Mouse (Mus musculus) CH12.LX (cell line): ENCODE measurements around the gene Ppm1l. TPM values are rescaled to one million over a fixed set of nuclear protein-coding genes. Genes with fewer than 3 reads are reported as not detected.

Source experiments
- DNase-seq: peaks from one replicate; pipeline ENCODE4 v3.0.0-alpha.2; 2013; ENCODE audit errors: extremely low read depth
- H3K27ac ChIP-seq: 2 replicates; pipeline ENCODE4 v1.5.1; 2012; ENCODE audit warnings: low read depth, mild to moderate bottlenecking, control low read depth, moderate library complexity; ENCODE audit not compliant: insufficient read depth
- H3K27me3 ChIP-seq: replicated peaks from 2 replicates; pipeline ENCODE3; 2012; ENCODE audit warnings: inconsistent platforms
- H3K36me3 ChIP-seq, 2 experiments: replicated peaks in 1 of 2; 2 replicates each; pipeline versions ENCODE3 to v1.6.1; 2012; ENCODE audit warnings: inconsistent platforms in 1 of 2, low read length in 1 of 2, mild to moderate bottlenecking in 1 of 2, mixed read lengths in 1 of 2, moderate library complexity in 1 of 2; ENCODE audit not compliant: control insufficient read depth in 1 of 2, insufficient read depth in 1 of 2
- H3K4me1 ChIP-seq, 2 experiments: 2 replicates each; pipeline ENCODE4 v1.6.1; 2012; ENCODE audit warnings: inconsistent platforms in 1 of 2, moderate library complexity in 1 of 2; ENCODE audit not compliant: insufficient read depth in 2 of 2, control insufficient read depth in 1 of 2
- H3K4me2 ChIP-seq: 2 replicates; pipeline ENCODE4 v1.6.1; 2012; ENCODE audit warnings: low read depth, mild to moderate bottlenecking, control low read depth; ENCODE audit not compliant: poor library complexity, insufficient read depth, severe bottlenecking
- H3K4me3 ChIP-seq, 3 experiments: fragments of 150-350 bp in 1 of 3; sonication (generic) in 1 of 3; replicated peaks in 1 of 3; 2 replicates each; pipeline versions ENCODE3 to v1.5.1; 2011 to 2012; ENCODE audit warnings: low read depth in 2 of 3, low read length in 2 of 3, mild to moderate bottlenecking in 2 of 3, moderate library complexity in 2 of 3, control low read depth in 1 of 3, improper control_type of control experiment in 1 of 3, inconsistent platforms in 1 of 3, mixed read lengths in 1 of 3; ENCODE audit not compliant: poor library complexity in 1 of 3
- H3K79me2 ChIP-seq: replicated peaks from 2 replicates; pipeline ENCODE4 v1.6.1; 2012; ENCODE audit warnings: mild to moderate bottlenecking, moderate library complexity; ENCODE audit not compliant: control insufficient read depth, poor library complexity, insufficient read depth, severe bottlenecking; ENCODE audit errors: extremely low read depth
- H3K9ac ChIP-seq: 2 replicates; pipeline ENCODE4 v1.6.1; 2012; ENCODE audit warnings: low read depth, mild to moderate bottlenecking, control low read depth, moderate library complexity; ENCODE audit not compliant: insufficient read depth
- H3K9me3 ChIP-seq: replicated peaks from 2 replicates; pipeline ENCODE3; 2012; ENCODE audit warnings: low read length, inconsistent platforms, mixed read lengths
- BHLHE40 ChIP-seq: IDR thresholded peaks from 2 replicates; pipeline ENCODE4 v1.6.1; 2011; ENCODE audit warnings: mild to moderate bottlenecking, low read depth, low read length, improper control_type of control experiment
- CHD1 ChIP-seq: IDR thresholded peaks from 2 replicates; pipeline ENCODE4 v1.6.1; 2012; ENCODE audit warnings: low read depth, low read length, improper control_type of control experiment, inconsistent platforms
- CTCF ChIP-seq, 2 experiments: IDR thresholded peaks in 1 of 2; conservative IDR thresholded peaks in 1 of 2; 2 replicates each; pipeline ENCODE4 v1.5.1; 2011 to 2012; ENCODE audit warnings: low read depth in 2 of 2, low read length in 2 of 2, improper control_type of control experiment in 1 of 2, inconsistent platforms in 1 of 2, mild to moderate bottlenecking in 1 of 2, moderate library complexity in 1 of 2
- E2F4 ChIP-seq: IDR thresholded peaks from 2 replicates; pipeline ENCODE4 v1.6.1; 2011; ENCODE audit warnings: low read depth, low read length, improper control_type of control experiment; ENCODE audit not compliant: insufficient replicate concordance
- ELF1 ChIP-seq: IDR thresholded peaks from 2 replicates; pipeline ENCODE4 v1.6.1; 2014; ENCODE audit warnings: low read depth, mild to moderate bottlenecking, inconsistent platforms, low read length, improper control_type of control experiment
- HCFC1 ChIP-seq: IDR thresholded peaks from 2 replicates; pipeline ENCODE4 v1.6.1; 2012; ENCODE audit warnings: low read depth, mild to moderate bottlenecking, inconsistent platforms, low read length, improper control_type of control experiment
- IRF4 ChIP-seq: IDR thresholded peaks from 2 replicates; pipeline ENCODE4 v1.6.1; 2014; ENCODE audit warnings: low read depth, mild to moderate bottlenecking, inconsistent platforms, low read length, improper control_type of control experiment
- MAX ChIP-seq: IDR thresholded peaks from 2 replicates; pipeline ENCODE4 v1.6.1; 2011; ENCODE audit warnings: low read length, improper control_type of control experiment
- MEF2A ChIP-seq: IDR thresholded peaks from 2 replicates; pipeline ENCODE4 v1.6.1; 2014; ENCODE audit warnings: low read depth, mild to moderate bottlenecking, inconsistent platforms, low read length, improper control_type of control experiment, borderline replicate concordance
- MXI1 ChIP-seq: IDR thresholded peaks from 2 replicates; pipeline ENCODE4 v1.6.1; 2011; ENCODE audit warnings: mild to moderate bottlenecking, low read depth, low read length, improper control_type of control experiment
- MYC ChIP-seq: IDR thresholded peaks from 2 replicates; pipeline ENCODE4 v1.6.1; 2011; ENCODE audit warnings: low read depth, mild to moderate bottlenecking, improper control_type of control experiment, low read length
- NRF1 ChIP-seq: IDR thresholded peaks from 2 replicates; pipeline ENCODE4 v1.6.1; 2014; ENCODE audit warnings: low read depth, mild to moderate bottlenecking, inconsistent platforms, low read length, improper control_type of control experiment, moderate library complexity
- PAX5 ChIP-seq: IDR thresholded peaks from 2 replicates; pipeline ENCODE4 v1.6.1; 2012; ENCODE audit warnings: low read length, inconsistent platforms, mixed read lengths
- POLR2A ChIP-seq: IDR thresholded peaks from 2 replicates; pipeline ENCODE4 v1.6.1; 2011; ENCODE audit warnings: low read depth, mild to moderate bottlenecking, improper control_type of control experiment, low read length
- RAD21 ChIP-seq: IDR thresholded peaks from 2 replicates; pipeline ENCODE4 v1.6.1; 2011; ENCODE audit warnings: low read depth, mild to moderate bottlenecking, low read length, improper control_type of control experiment, moderate library complexity
- RCOR1 ChIP-seq: conservative IDR thresholded peaks from 2 replicates; pipeline ENCODE4 v1.6.1; 2012; ENCODE audit warnings: low read depth, mild to moderate bottlenecking, inconsistent platforms, low read length, improper control_type of control experiment
- SMC3 ChIP-seq: IDR thresholded peaks from 2 replicates; pipeline ENCODE4 v1.6.1; 2011; ENCODE audit warnings: low read depth, low read length, improper control_type of control experiment
- TBP ChIP-seq: conservative IDR thresholded peaks from 2 replicates; pipeline ENCODE4 v1.6.1; 2011; ENCODE audit warnings: low read depth, low read length, improper control_type of control experiment
- TCF12 ChIP-seq: IDR thresholded peaks from 2 replicates; pipeline ENCODE4 v1.6.1; 2014; ENCODE audit warnings: low read depth, mild to moderate bottlenecking, inconsistent platforms, low read length, improper control_type of control experiment
- UBTF ChIP-seq: IDR thresholded peaks from 2 replicates; pipeline ENCODE4 v1.6.1; 2012; ENCODE audit warnings: low read depth, mild to moderate bottlenecking, inconsistent platforms, low read length, improper control_type of control experiment, moderate library complexity
- USF1 ChIP-seq: IDR thresholded peaks from 2 replicates; pipeline ENCODE4 v1.6.1; 2014; ENCODE audit warnings: low read depth, mild to moderate bottlenecking, inconsistent platforms, low read length, improper control_type of control experiment
- ZC3H11A ChIP-seq: IDR thresholded peaks from 2 replicates; pipeline ENCODE4 v1.6.1; 2012; ENCODE audit warnings: low read depth, mild to moderate bottlenecking, inconsistent platforms, low read length, improper control_type of control experiment
- dilution Hi-C: fragments of 300-500 bp; cut with MboI; formaldehyde crosslinking; loops from 2 replicates; pipeline ENCODE4 v1.14.3; 2020; ENCODE audit warnings: low sequenced_read_pairs; ENCODE audit not compliant: extremely low pct_unique_long_range_greater_than_20kb, extremely low pct_ligation_motif_present
- in situ Hi-C: fragments of 300-500 bp; cut with MboI; formaldehyde crosslinking; loops from 3 replicates; pipeline ENCODE4 v1.14.3; 2019; ENCODE audit warnings: low sequenced_read_pairs, low pct_ligation_motif_present, low pct_unique_long_range_greater_than_20kb, mixed read lengths
- polyA plus RNA-seq: library from polyadenylated mRNA; unstranded; fragments of >175 nt; gene quantifications from 2 replicates; pipeline ENCODE4 v1.2.1, GENCODE M21; 2012; ENCODE audit warnings: low read depth; ENCODE audit not compliant: insufficient read length
- total RNA-seq, 2 experiments: library from RNA; depleted of rRNA; stranded (reverse); fragments of 300-350 nt in 1 of 2; fragments of >200 nt in 1 of 2; gene quantifications; 2 replicates each; pipeline ENCODE4 v1.2.3; 2012 to 2014

Gene Ppm1l
- total and polyA plus RNA-seq, 3 experiments = 0.68 to 2.4 (median 1.7) TPM

DNA sequence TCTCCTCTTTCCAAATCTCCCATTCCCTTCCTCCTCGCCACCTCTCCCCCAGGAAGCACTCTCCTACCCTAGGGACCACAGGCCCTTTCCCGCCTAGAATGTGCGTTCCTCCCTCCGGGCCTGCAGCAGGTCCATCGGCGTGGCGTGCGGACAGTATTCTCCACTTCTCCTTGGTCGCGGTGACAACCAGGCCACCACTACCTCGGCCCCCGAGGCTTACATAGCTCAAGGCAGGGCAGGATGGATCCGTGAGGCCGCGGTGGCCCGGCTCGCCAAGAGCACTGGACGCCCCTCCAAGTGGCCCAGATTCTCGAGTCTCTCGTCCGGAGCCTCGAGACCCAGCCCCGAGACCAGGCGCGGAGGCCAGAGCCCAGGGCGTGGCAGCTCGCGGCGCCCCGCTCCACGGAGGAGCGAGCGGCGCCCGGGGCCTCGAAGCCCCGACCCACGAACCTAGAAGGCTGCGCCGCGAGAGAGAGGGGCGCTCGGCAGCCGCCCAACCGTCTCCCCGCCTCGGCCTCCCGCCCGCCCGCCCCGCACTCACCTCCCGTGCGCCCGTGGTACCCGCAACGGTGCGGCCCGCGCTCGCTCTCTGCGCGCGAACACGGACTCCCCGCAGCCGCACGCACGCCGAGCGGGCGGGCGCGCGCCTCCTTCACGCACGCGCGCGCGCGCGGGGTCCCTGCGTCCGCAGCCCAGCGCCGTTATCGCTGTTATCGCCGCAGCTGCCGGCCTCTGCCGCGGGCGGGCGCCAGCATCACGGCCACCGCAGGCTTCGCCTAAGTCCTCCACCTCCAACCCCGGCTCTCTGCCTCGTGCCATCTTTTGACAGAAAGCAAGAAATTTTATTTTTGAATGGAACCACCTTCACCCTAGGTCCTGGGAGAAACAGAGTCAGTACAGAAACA is 281.9 kb downstream of the Ppm1l start, which contains the start of gene B3galnt1:
Gene B3galnt1 (minus strand): TSS at position 700 of the 905 bp plus-strand sequence.
- Histone ChIP-seq H3K4me1 (peaks cover 0 to 3% of the 10 kb centered on the region in 2 experiments; a peak in 2 of 4 replicates), H3K4me3 (peak within 1 kb of the TSS in 1 of 3 experiments; percentile 50), H3K27ac (no peak within 1 kb of the TSS), H3K9me3 (peaks cover 3% of the 10 kb centered on the region), H3K27me3 (no peaks in the 10 kb centered on the region), H3K9ac (no peak within 1 kb of the TSS; the same call in 1 of the 2 replicates), H3K4me2 (peak within 1 kb of the TSS; percentile 57), H3K36me3 (no peaks in the 10 kb centered on the region), H3K79me2 (no peaks in the 10 kb centered on the region)
- TF ChIP-seq E2F4 (no peak), RCOR1 (no peak), CTCF (conservative IDR thresholded peaks at IDR 0.05 in 1 of 2, IDR thresholded peaks at IDR 0.05 in 1 of 2; ENCODE audit: low read depth in 2 of 2, low read length in 2 of 2) (peak in 1 of 2 experiments; percentile 57; a peak in 2 of 4 replicates), USF1 (no peak), RAD21 (peak; percentile 43), POLR2A (no peak), SMC3 (peak; percentile 50), CHD1 (no peak), NRF1 (peak; percentile 62), ELF1 (no peak)
- in situ Hi-C loops = no loop called here
- DNase-seq = no peak
- dilution Hi-C loops = no loop called here

- no peaks in the 10 kb centered on the region for H3K27me3 ChIP-seq
- H3K4me3 ChIP-seq = no peak overlapping the region
- H3K36me3 ChIP-seq = no peaks in the 10 kb centered on the region
- H3K9me3 ChIP-seq = peaks cover 3% of the 10 kb centered on the region
- DNase-seq = no peak
- H3K4me1 ChIP-seq = peaks cover 0 to 3% of the 10 kb centered on the region in 2 experiments; a peak in 2 of 4 replicates
- no peak for TF ChIP-seq UBTF
- TF ChIP-seq MAX = no peak
- no peak for TF ChIP-seq BHLHE40
- TF ChIP-seq MEF2A = no peak
- TF ChIP-seq TBP = no peak
- no peak for TF ChIP-seq IRF4
- no peak for TF ChIP-seq HCFC1
- TF ChIP-seq MYC = no peak
- TF ChIP-seq TCF12 = no peak
- no peak for TF ChIP-seq RAD21
- no peak for TF ChIP-seq RCOR1
- TF ChIP-seq SMC3 = no peak
- TF ChIP-seq PAX5 = no peak
- TF ChIP-seq NRF1 = no peak
- no peak for TF ChIP-seq MXI1
- no peak for TF ChIP-seq ZC3H11A
- in situ Hi-C loops (no loop called here), dilution Hi-C loops (no loop called here)
- no peak overlapping the region for H3K9ac ChIP-seq
- H3K27ac ChIP-seq = no peak overlapping the region
- peak overlapping the region; percentile 57; the same call in 1 of the 2 replicates for H3K4me2 ChIP-seq
- no peaks in the 10 kb centered on the region for H3K79me2 ChIP-seq
Measured at GRCm38 (mm10) chr3:69599166-69599500, 282.5 kb downstream of the Ppm1l start.
